In genomic region chr9:25309505-25310182, GRCm38 (mm10) we compare ENCODE assay signal across 7 mouse cellular contexts. TPM values are rescaled to one million over a fixed set of nuclear protein-coding genes. Genes with fewer than 3 reads are reported as not detected.
DNase-seq lines count a peak whose midpoint lies in the region; ATAC-seq and TF ChIP-seq lines count a peak whose summit lies in the region.

No protein-coding gene starts in this region.

- no peak overlapping the region for H3K4me2 ChIP-seq in kidney, postnatal 0 days (ENCODE audit: low read length)

- no peak overlapping the region for H3K27ac ChIP-seq in bone marrow, adult 2 months (ENCODE audit: control insufficient read depth, insufficient read depth, low read depth, low read length, poor library complexity)
- no peak overlapping the region for H3K27ac ChIP-seq in kidney, postnatal 0 days

- TF ChIP-seq CTCF in bone marrow, adult 2 months (IDR thresholded peaks at IDR 0.05; ENCODE audit: control insufficient read depth, insufficient read depth, low read length): peak; percentile 27
- TF ChIP-seq CTCF in kidney, postnatal 0 days (IDR thresholded peaks at IDR 0.05; ENCODE audit: low read depth): peak; percentile 87

- peak; percentile 9 for DNase-seq in ovary, postnatal 14 days (ENCODE audit: low spot score)
- DNase-seq in ovary, postnatal 36 days (ENCODE audit: low spot score): no peak
- DNase-seq in fibroblast of lung, adult 2 months (ENCODE audit: low read depth): peak; percentile 23
- peak; percentile 91 for DNase-seq in kidney, postnatal 0 days (ENCODE audit: low spot score)
- DNase-seq in right cerebral cortex, adult 2 months (ENCODE audit: low spot score in 2 of 2): no peak

- WGBS in bone marrow, adult 2 months: 50% methylated on average over 1 of the region's 1 CpGs
- 63% methylated on average over 1 of the region's 1 CpGs for WGBS in kidney, postnatal 0 days

- no peaks in the 10 kb centered on the region for H3K27me3 ChIP-seq in kidney, postnatal 0 days (ENCODE audit: insufficient read depth, low read length)

- peaks cover 8% of the 10 kb centered on the region; the same call in 1 of the 2 replicates for H3K36me3 ChIP-seq in kidney, postnatal 0 days (ENCODE audit: insufficient read depth, low read length)

- no peaks in the 10 kb centered on the region for H3K9me3 ChIP-seq in kidney, postnatal 0 days (replicated peaks; ENCODE audit: low read length)

- peak; percentile 66 for ATAC-seq in kidney, postnatal 0 days (replicated peaks; ENCODE audit: low FRiP score, low read depth)
- peak; percentile 83 for ATAC-seq in monocyte, adult 5-6 weeks (replicated peaks; ENCODE audit: insufficient number of reproducible peaks, low FRiP score, low TSS enrichment, poor library complexity, severe bottlenecking)

- TF ChIP-seq POLR2A in bone marrow, adult 2 months (IDR thresholded peaks at IDR 0.05; ENCODE audit: borderline replicate concordance, control insufficient read depth, low read depth, low read length): no peak

- H3K9ac ChIP-seq in kidney, postnatal 0 days (ENCODE audit: low read depth, low read length): no peak overlapping the region

- no peaks in the 10 kb centered on the region; the same call in 1 of the 2 replicates for H3K4me1 ChIP-seq in bone marrow, adult 2 months (ENCODE audit: control insufficient read depth, insufficient read depth, low read length)
- no peaks in the 10 kb centered on the region for H3K4me1 ChIP-seq in kidney, postnatal 0 days (replicated peaks; ENCODE audit: insufficient read depth, low read length)

- H3K4me3 ChIP-seq in bone marrow, adult 2 months (replicated peaks; ENCODE audit: control insufficient read depth, low read depth, low read length): no peak overlapping the region
- H3K4me3 ChIP-seq in kidney, postnatal 0 days (replicated peaks; ENCODE audit: low read depth, low read length): no peak overlapping the region

RNA-seq across cellular contexts. Expression of gene Sept7, which starts 57.4 kb away (rescaled TPM):
- 48.2 and 75.9 TPM in 2 replicates for polyA plus RNA-seq in bone marrow, adult 2 months (2011; ENCODE audit: insufficient read depth, insufficient read length, low replicate concordance, missing spikeins)
- 262 and 278 TPM in 2 replicates for polyA plus RNA-seq in kidney, postnatal 0 days (2015; fragmentation: Nextera tagmentation; extraction: Ambion mirVana)
- total RNA-seq in monocyte, adult 5-6 weeks (2017): 444 to 467 TPM (median 446 TPM) in 3 replicates

Comparison
In these comparisons a context has a peak if more than half of its experiments do, and no peak if none do; other contexts are left out.
1. DNase-seq: peak in ovary, postnatal 14 days (single experiment), fibroblast of lung, adult 2 months (single experiment) and kidney, postnatal 0 days (single experiment); none in ovary, postnatal 36 days (single experiment) and right cerebral cortex, adult 2 months (0 of 2).